Mouse (Mus musculus) gastrocnemius, adult 2 months (tissue): ENCODE measurements around the gene 6430548M08Rik. TPM values are rescaled to one million over a fixed set of nuclear protein-coding genes. Genes with fewer than 3 reads are reported as not detected.
A peak's percentile ranks its signal among the peaks of the same experiment; 100 is the strongest.

Experiments
- DNase-seq: peaks from one replicate; pipeline ENCODE4 v3.0.0; 2022
- H3K27ac ChIP-seq: fragments of 200-600 bp; 2 replicates; pipeline ENCODE4 v1.8.1; 2022; ENCODE audit warnings: mild to moderate bottlenecking
- H3K4me3 ChIP-seq: fragments of 200-600 bp; 2 replicates; pipeline ENCODE4 v1.8.1; 2022; ENCODE audit warnings: mild to moderate bottlenecking, moderate library complexity
- CTCF ChIP-seq: fragments of 200-600 bp; IDR thresholded peaks from 2 replicates; pipeline ENCODE4 v1.8.1; 2022; ENCODE audit warnings: antibody characterized with exemption, mild to moderate bottlenecking, moderate library complexity
- intact Hi-C: fragments of 180-260 bp; cut with DNase I; formaldehyde crosslinking; loops from one replicate; pipeline ENCODE4 v1.15.1; 2025
- long read RNA-seq, 2 experiments: library from polyadenylated mRNA; stranded (forward); transcript quantifications; one replicate each; pipeline ENCODE4 v2.0.0; 2021
- total RNA-seq, 2 experiments: library from RNA; stranded (reverse); gene quantifications; 2 replicates each; pipeline ENCODE4 v1.2.3; 2021

6430548M08Rik gene
- 10 to 100 TPM; 26.5 to 30.0 TPM for total RNA-seq
- long read RNA-seq, experiment 1, full-length matches to known transcripts, result 6 of 26 reads
- long read RNA-seq, experiment 1, partial matches to known transcripts, result 13 of 26 reads
- long read RNA-seq, experiment 1, other reads (novel, unspliced or antisense), result 7 of 26 reads
- long read RNA-seq, experiment 2, full-length matches to known transcripts, result 14 of 27 reads
- long read RNA-seq, experiment 2, partial matches to known transcripts, result 7 of 27 reads
- long read RNA-seq, experiment 2, other reads (novel, unspliced or antisense), result 6 of 27 reads

DNA sequence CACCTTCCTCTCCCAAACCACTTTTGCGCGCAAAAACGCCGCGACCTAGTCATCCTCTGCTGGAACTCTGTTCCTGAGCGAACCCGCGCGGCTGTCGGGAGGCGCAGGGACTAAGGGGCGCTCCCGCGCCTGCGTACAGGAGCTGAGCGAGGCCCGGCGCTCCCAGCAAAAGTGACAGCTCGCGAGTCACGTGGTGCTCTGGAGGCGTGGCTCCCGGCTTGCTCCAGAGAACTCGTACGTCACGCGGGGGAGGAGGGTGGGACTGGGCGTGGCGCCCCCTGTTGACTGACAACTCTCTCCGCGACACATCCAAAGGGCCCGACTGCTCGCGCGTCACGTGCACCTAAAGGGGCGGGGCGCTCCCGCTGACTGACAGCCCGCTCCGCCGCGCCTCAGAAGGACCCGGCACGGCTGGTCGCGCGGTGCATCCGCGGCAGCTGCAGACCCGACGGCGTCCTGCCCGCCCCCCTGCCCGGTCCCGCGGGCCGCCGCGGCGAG, at the start of gene 6430548M08Rik:
Gene 6430548M08Rik (plus strand): TSS at position 395 of the 498 bp plus-strand sequence.
- peak; percentile 54 for TF ChIP-seq CTCF
- peak within 1 kb of the TSS; percentile 94 for H3K4me3 ChIP-seq
- DNase-seq, result peak; percentile 100
- peak within 1 kb of the TSS; percentile 98 for H3K27ac ChIP-seq
- intact Hi-C loops, result no loop called here

DNA sequence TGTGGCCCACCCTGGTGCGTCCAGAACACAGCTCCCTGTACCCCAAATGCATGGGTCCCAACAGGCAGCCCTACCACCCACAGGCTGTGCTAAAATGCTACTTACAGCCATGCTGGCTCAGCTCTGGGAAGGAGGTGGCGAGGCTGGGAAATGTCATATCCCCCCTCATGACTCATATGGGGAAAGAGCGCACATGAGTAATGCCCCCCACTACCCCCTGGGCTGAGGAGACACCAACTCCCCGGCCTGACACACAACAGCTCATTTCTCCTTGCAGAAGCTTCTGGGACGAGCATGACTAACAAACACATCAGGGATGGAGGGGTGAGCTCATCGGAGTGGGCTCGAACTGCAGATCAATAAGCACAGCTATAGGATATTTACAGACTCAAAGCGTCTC, 48.3 kb upstream of the 6430548M08Rik start:
- intact Hi-C loops, result loop anchor here (2.0 to 5.0 kb wide), 2 partner anchors 19 to 33 kb away; no protein-coding TSS in a partner anchor
- TF ChIP-seq CTCF, result no peak
- Histone ChIP-seq H3K4me3 (no peak overlapping the region), H3K27ac (no peak overlapping the region)
- no peak for DNase-seq

DNA sequence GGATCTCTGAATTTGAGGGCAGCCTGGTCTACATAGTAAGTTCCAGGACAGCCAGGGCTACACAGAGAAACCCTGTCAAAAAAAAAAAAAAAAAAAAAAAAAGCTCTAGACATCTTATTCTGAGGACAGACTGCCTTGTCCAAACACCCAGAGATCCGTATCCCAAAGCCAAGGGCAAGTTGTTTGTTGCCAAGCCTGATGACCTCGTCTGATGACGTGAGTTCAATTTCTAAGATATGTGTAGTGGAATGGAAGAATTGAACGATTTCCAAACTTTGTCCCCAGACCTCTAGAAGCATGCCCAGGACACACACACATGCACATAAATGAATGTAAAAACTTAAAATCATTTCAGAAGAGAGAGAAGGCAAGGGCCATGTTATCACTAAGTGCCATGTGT, 47.7 kb upstream of the 6430548M08Rik start:
- intact Hi-C loops, result loop anchor here (2.0 to 5.0 kb wide), 2 partner anchors 19 to 34 kb away; no protein-coding TSS in a partner anchor
- DNase-seq, result no peak
- H3K4me3 ChIP-seq, result no peak overlapping the region
- no peak for TF ChIP-seq CTCF
- peak overlapping the region; percentile 88; the same call in 1 of the 2 replicates for H3K27ac ChIP-seq

DNA sequence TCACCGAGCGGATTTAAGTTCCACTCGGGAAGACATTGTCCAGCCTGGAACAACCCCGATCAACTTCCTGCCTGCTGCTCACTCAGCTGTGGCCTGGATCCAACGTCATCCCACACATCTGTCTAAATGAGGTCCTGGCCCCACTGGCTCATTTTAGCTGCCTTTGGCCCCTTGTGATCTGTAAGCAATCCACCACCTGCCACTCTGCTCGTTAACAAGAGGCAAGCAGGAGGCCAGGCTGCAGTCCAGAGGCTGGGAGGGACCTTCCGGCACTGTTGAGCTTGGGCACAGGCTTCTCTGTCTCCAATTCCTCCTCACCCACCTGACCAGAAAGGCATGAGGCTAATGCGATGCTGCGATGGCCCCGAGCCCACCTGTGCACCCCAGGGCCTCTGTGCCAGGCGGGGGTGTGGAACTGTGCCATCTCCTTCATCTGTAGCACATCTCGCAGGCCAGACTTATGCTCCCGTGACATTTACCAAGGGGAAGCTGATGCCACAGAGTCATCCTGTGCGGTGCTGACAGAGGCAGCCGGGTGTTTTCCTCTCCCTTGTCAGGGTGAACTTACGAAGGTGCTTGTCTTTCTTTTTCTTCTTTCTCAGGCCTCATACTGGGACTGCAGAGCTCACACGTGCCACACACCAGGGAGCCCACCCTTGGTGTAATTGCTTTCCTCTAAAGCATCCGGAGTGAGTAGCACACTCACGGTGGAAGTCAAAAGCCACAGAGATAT, 45.9 kb upstream of the 6430548M08Rik start:
- TF ChIP-seq CTCF, result no peak
- intact Hi-C loops, result loop anchor here (2.0 to 5.0 kb wide), 2 partner anchors 21 to 36 kb away; no protein-coding TSS in a partner anchor
- Histone ChIP-seq H3K4me3 (peak overlapping the region; percentile 41), H3K27ac (peak overlapping the region; percentile 88)
- DNase-seq, result peak; percentile 93

DNA sequence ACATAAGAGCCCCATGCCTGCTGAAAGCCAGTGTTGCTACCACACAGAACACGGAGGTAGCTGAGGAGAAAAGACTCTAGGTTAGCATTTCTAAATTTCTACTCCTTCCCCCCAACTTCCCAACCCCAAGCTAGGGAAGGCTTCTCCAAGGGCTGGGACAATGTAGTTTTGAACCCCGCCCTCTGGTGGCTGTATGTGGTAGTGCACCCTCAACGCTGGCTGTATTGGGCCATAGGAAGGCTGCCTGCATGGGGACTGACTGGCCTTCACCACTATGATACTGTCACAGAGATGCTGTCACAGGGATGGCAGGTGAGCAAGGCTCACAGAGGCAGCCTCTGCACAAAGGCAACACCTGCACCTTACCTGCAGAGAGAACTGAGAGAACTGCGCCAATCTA, 42.3 kb upstream of the 6430548M08Rik start:
- intact Hi-C loops, result no loop called here
- TF ChIP-seq CTCF, result peak; percentile 97
- DNase-seq, result peak; percentile 87
- Histone ChIP-seq H3K27ac (peak overlapping the region; percentile 71), H3K4me3 (no peak overlapping the region)

DNA sequence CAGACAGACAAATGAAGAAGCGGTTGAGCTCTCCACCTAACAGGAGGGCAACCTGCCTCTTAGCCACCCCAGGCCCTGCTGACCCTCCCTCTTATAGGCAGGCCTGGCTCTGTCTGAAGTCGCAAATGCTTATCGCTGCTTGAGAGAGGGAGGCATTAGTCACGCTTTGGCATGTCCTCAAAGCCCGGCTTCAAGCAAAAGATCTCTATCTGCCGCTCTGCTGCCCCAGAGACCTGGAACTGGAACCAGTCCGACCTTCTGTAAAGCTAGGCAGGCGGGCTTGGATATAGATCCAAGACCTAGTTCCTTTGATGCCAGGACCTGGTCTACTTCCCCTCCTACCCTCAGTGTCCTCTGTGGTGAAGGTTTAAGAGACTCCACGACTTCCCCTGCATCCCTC, 41.7 kb upstream of the 6430548M08Rik start:
- DNase-seq, result no peak
- intact Hi-C loops, result no loop called here
- peak overlapping the region; percentile 71 for H3K27ac ChIP-seq
- no peak overlapping the region for H3K4me3 ChIP-seq
- TF ChIP-seq CTCF, result no peak

DNA sequence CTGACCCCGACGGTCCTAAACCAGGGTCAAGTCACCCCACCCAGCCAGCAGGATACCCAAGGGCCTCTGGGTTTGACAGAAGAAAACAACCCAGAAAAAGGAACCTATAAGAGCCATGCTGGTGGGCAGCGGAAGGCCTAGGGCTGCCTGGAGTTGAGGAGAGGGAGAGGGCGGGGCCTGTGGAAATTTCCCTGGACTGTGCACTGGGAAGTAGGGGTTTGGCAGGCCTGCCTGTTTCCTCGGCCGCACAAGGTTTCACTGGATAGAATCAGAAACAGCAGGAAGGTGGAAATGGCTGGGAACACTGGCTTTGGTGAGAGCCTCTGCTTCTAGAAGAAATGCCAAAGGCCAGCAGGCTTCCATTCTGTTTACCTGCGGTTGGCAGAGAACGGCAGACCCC, 41.1 kb upstream of the 6430548M08Rik start:
- DNase-seq, result peak; percentile 59
- no peak for TF ChIP-seq CTCF
- peak overlapping the region; percentile 71 for H3K27ac ChIP-seq
- no peak overlapping the region for H3K4me3 ChIP-seq
- intact Hi-C loops, result no loop called here

DNA sequence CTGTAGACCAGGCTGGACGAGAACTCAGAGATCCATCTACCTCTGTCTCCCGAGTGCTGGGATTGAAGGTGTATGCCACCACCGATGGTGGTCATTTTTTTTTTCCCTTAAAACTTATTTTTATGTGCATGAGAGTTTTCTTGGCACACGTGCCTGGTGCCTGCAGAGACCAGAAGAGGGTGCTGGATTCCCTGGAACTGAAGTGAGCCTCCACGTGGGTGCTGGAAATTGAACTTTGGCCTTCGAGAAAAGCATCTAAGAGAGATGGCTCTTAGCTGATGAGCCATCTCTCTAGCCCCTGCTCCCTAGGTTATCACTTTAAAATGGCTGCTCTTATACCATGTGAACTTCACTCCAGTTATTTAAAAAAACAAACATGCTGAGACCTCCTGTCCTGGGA, 39.4 kb upstream of the 6430548M08Rik start:
- no peak for DNase-seq
- H3K4me3 ChIP-seq, result no peak overlapping the region
- TF ChIP-seq CTCF, result peak; percentile 7; the same call in 1 of the 2 replicates
- intact Hi-C loops, result no loop called here
- no peak overlapping the region for H3K27ac ChIP-seq

DNA sequence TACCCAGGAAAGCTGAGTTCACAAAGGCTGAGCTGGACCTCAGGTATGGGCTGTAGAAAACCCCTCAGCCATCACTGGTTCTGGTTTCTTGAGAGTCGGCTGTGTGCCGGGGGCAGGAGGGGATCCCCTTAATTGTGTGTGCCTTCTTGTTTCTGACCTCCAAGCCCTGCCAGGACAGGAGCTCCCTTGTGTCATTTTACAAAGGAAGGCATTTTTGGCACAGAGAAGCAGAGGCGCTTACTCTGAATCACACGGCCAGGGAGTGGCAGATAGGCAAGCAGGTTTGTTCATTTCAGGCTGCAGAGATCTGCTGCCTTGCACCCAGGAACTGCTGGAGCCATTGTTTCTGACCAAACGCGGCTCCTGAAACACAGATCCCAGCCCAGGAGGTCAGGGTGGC, 38.6 kb upstream of the 6430548M08Rik start:
- DNase-seq, result no peak
- intact Hi-C loops, result no loop called here

DNA sequence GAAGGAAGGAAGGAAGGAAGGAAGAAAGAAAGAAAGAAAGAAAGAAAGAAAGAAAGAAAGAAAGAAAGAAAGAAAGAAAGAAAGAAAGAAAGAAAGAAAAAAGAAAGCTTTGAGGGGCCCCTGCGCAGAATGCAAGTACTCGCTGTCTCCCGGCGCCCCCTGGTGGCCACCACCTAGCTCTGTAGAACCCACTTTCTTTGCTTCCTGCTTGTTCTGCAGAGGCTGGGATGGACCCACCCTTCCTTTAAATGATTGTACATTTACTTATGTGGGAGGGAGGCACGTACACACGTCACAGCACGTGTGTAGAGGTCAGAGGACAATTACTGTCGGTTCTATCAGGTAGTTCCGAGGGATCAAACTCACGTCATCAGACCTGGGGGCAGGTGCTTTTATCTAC, 35.9 kb upstream of the 6430548M08Rik start:
- peak; percentile 87 for DNase-seq

More for the DNA sequence above, 38.6 kb upstream of the 6430548M08Rik start:
- no peak for TF ChIP-seq CTCF
- no peak overlapping the region for H3K27ac ChIP-seq
- no peak overlapping the region for H3K4me3 ChIP-seq

DNA sequence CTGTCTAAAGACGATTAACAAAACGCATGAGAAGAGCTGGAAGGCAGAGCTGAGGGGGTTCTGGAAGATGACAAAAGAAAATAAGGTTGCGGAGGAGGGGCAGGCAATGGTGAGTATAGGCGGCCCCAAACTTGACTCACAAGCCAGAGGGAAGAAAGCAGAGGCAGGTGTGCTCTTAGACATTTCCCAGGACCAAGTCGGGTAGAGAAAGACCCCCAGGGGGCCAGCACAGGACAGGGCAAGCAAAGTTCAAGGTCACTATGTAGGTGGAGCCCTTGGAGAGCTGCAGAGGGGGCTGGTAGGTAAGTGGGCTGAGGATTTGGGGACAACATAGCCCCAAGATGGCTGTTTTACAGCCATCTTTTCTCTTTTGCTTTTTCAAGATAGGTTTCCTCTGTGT, 34.6 kb upstream of the 6430548M08Rik start:
- DNase-seq, result no peak
- no peak overlapping the region for H3K27ac ChIP-seq
- no peak overlapping the region for H3K4me3 ChIP-seq
- intact Hi-C loops, result no loop called here
- no peak for TF ChIP-seq CTCF

More for the DNA sequence above, 35.9 kb upstream of the 6430548M08Rik start:
- intact Hi-C loops, result loop anchor here (1.0 kb wide), 1 partner anchor 134 kb away; no protein-coding TSS in a partner anchor
- Histone ChIP-seq H3K4me3 (no peak overlapping the region), H3K27ac (no peak overlapping the region)
- TF ChIP-seq CTCF, result peak; percentile 84

DNA sequence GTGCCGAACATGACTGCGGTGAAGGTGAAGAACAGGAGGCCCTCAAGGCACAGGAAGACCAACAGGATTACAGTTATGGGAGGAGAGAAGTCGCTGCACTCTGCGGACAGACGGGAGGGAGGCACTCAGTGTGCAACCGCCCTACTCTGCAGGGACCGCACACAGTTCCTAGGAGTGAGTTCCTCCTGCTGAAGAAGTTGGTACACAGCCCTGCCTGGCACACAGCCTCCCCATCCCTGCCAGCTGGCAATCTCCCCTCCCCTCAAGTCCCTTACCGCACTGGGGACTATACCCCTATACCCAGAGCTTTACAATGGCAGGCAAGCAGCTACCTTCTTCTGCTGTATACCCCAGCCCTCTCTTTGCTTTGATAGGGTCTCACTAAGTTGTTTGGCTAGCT, 30.7 kb upstream of the 6430548M08Rik start:
- no peak for TF ChIP-seq CTCF
- H3K4me3 ChIP-seq, result no peak overlapping the region
- intact Hi-C loops, result no loop called here
- DNase-seq, result peak; percentile 59
- no peak overlapping the region for H3K27ac ChIP-seq

DNA sequence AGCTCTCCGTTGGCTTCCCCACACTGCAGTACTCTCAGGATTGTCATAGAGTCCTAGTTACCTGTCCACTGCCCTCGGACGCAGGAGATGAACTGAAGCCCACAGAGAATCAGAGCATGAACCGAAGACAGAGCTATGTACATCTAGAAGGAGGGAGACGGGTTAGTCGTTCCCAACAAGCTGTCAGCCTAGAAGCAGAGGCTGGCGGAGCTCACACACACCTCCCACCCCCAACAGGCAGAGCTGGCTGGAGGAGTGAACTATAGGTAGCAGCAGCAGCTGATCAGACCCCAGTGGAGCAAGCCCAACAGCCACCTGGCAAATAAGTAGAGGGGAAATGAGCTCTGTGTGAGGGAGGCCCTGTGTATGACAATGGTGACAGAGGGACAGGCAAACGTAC, 29.2 kb upstream of the 6430548M08Rik start:
- Histone ChIP-seq H3K27ac (no peak overlapping the region), H3K4me3 (no peak overlapping the region)
- intact Hi-C loops, result no loop called here
- DNase-seq, result no peak
- no peak for TF ChIP-seq CTCF
